Mouse (Mus musculus): Measurements from ENCODE around the gene Gm20388.

DNA sequence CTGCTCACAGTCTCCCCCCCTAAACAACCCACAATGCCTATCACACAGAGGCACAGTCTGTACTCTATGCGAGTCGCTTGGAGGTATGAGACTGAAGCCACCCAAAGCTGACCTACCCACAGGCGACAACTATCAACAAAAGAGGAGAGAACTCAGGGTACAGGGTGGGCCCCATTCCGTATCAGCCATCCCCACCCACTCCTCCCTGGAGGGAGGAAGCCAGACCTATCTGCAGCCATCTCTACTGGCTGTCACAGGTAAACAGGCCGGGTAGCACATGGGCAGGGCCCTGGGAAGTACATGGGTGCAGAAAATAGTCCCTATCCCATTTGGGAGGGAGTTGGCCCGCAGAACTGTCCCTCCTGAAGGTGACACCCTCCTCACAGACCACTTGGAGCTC, 2614.4 kb downstream of the Gm20388 start:
- TF ChIP-seq EP300 (optimal IDR thresholded peaks at IDR 0.05) (no peak), CTCF (IDR thresholded peaks at IDR 0.05; ENCODE audit: low read depth) (no peak)
